Mouse (Mus musculus): ENCODE measurements around the gene Rnf24. TPM values are rescaled to one million over a fixed set of nuclear protein-coding genes. Genes with fewer than 3 reads are reported as not detected.

The Rnf24 gene
- polyA plus RNA-seq, 1 experiment from 2014 or later: 0.57 TPM

DNA sequence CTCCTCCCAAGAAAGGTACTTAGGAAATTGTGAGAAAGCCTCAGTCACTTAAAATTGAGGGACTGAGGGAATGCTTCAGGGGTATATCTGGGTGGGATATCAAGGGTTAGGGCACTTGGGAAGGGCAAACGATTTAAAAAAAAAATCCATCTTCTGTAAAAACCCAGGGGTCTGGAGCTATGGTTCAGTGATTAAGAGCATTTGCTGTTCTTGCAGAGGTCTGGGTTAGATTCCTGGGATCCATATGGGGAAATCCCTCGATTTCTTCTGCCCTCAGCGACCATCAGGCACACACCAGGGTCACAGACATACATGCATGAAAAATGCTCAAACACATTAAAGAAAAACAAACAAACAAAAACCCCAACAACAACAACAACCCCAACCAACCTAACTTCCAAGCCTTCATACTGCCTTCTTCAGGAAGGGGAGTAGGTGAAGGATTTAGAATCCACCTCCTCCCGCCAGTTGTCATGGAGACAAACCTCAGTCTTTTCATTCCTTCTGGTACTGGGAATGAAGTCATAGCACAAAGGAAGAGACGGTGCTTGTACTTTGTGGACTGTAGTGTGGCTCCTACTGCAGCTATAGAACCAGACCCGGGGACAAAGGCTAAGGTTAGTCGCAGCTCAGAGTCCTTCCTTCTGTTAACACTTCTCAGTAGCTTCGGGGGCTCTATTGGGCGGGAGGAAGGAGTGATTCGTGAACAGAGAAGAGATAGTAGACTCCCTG lies 91.0 kb downstream of the Rnf24 start:
- Histone ChIP-seq H3K27ac (peak overlapping the region; percentile 94), H3K9ac (peak overlapping the region; percentile 93), H3K36me3 (peaks cover 19% of the 10 kb centered on the region; the same call in 1 of the 2 replicates), H3K4me3 (peak overlapping the region; percentile 75), H3K9me3 (replicated peaks) (no peaks in the 10 kb centered on the region), H3K4me1 (peaks cover 75% of the 10 kb centered on the region), H3K4me2 (peak overlapping the region; percentile 73), H3K27me3 (replicated peaks) (no peaks in the 10 kb centered on the region)
- ATAC-seq: peak; percentile 38
- 11% methylated on average over 10 of the region's 10 CpGs for WGBS (ENCODE audit: insufficient replicate concordance)

DNA sequence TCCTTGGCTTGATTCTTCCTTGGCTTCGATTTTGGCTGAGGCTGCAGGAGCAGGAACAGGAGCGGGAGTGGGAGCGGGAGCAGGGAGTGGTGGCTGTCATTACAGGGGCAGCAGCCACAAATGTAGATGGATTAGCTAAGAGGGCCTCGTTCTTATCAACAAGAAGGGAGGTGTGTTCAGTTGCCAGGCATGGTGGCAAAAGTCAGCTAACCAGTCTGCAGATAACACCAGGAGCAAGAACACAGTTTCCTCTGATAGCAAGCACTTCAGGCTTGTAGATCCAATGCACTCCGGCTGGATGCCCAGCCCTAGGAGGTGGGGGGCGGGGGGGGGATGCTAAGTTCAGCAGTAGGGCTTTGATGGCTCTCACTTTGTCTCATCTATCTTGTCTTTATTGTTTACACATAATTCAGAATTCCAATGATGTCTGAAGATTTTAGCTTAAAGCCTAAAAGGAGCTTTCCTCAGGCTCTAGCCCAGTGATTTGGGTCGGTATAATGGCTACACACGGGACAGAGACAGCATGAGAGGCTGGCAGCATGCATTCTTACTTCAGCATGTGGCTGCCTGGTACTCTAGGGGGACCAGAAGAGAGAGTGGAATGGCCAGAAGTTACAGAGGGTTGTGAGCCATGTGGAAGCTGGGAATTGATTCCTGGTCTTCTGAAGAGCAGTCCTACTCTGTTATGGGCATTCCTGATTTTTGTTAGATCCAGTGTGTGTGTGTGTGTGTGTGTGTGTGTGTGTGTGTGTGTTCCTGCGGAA lies 92.0 kb downstream of the Rnf24 start:
- Histone ChIP-seq H3K27ac (peak overlapping the region; percentile 94), H3K4me2 (peak overlapping the region; percentile 73), H3K36me3 (peaks cover 14% of the 10 kb centered on the region; the same call in 1 of the 2 replicates), H3K4me3 (peak overlapping the region; percentile 75; the same call in 1 of the 2 replicates), H3K9ac (peak overlapping the region; percentile 93), H3K9me3 (replicated peaks) (no peaks in the 10 kb centered on the region), H3K27me3 (replicated peaks) (no peaks in the 10 kb centered on the region), H3K4me1 (peaks cover 77% of the 10 kb centered on the region)
- ATAC-seq: peak; percentile 47
- 23% methylated on average over 9 of the region's 9 CpGs for WGBS (ENCODE audit: insufficient replicate concordance)

DNA sequence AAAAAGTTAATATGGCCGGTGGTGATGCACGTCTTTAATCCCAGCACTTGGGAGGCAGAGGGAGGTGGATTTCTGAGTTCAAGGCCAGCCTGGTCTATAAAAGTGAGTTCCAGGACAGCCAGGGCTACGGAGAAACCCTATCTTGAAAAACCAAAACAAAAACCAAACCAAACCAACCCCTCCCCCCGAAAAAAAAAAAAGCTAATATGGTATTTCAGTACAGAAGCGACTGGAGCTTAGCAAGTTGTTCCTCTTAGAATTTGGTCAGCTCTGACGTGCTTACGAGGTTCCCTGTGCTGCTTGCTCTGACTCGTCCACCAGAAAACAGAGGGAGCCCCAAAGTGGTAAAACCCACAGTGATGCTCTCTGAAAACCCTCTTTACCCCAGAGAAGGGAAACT lies 94.0 kb downstream of the Rnf24 start:
- Histone ChIP-seq H3K27ac (0 out of 2 replicates have a peak overlapping the region, but pooled peaks have one; percentile 43), H3K4me3 (no peak overlapping the region), H3K36me3 (no peaks in the 10 kb centered on the region), H3K9me3 (replicated peaks) (no peaks in the 10 kb centered on the region), H3K9ac (no peak overlapping the region), H3K27me3 (replicated peaks) (no peaks in the 10 kb centered on the region), H3K4me1 (peaks cover 76% of the 10 kb centered on the region), H3K4me2 (no peak overlapping the region)
- 69% methylated on average over 8 of the region's 8 CpGs for WGBS (ENCODE audit: insufficient replicate concordance)
- ATAC-seq: no peak

DNA sequence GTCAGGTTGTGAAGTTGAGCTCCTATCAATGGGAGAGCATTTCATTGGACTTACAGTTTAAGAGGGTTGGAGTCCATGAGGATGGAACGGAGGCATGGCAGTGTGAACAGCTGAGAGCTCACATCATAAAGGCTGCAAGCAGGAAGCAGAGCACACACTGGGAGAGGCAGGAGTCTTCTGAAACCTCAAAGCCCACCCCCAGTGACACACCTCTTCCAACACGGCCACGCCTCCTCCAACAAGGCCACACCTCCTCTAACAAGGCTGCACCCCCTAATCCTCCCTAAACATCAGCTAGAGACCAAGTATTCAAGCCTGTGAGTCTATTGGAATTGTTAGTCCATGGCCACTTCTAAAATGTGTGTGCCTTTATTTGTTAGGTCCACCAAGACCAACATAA lies 97.0 kb downstream of the Rnf24 start:
- no peak overlapping the region for H3K4me2 ChIP-seq
- 0 out of 2 replicates have a peak, but pooled peaks cover 2% of the 10 kb centered on the region for H3K36me3 ChIP-seq
- H3K27ac ChIP-seq: peak overlapping the region; percentile 82; the same call in 1 of the 2 replicates
- no peak overlapping the region for H3K9ac ChIP-seq
- peak; percentile 25; the same call in 1 of the 2 replicates for ATAC-seq
- WGBS (ENCODE audit: insufficient replicate concordance): 52% methylated on average over 3 of the region's 3 CpGs
- H3K4me3 ChIP-seq: no peak overlapping the region
- no peaks in the 10 kb centered on the region for H3K9me3 ChIP-seq (replicated peaks)
- H3K4me1 ChIP-seq: peaks cover 83% of the 10 kb centered on the region
- no peaks in the 10 kb centered on the region for H3K27me3 ChIP-seq (replicated peaks)

DNA sequence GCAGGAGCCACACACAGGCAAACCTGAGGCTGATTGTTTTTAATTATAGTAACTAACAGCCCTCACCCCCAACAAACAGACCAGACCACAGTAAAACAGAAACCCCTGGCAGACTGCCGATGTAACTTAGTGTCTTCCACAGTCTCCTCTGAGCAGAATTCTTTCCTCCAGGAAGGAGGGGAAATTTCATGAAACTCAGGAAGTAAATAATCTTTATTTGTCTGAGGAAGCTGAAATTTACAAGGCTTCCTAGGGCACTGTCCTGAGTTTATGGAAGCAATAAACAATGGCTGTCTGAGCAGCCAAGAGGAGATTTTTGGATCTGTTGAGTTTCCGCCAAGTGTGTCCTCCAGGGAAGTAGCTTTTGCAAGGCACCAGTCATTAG lies 98.4 kb downstream of the Rnf24 start:
- Histone ChIP-seq H3K4me1 (peaks cover 69% of the 10 kb centered on the region), H3K36me3 (peaks cover 9% of the 10 kb centered on the region; the same call in 1 of the 2 replicates), H3K27ac (peak overlapping the region; percentile 82), H3K4me3 (no peak overlapping the region), H3K9me3 (replicated peaks) (no peaks in the 10 kb centered on the region), H3K9ac (peak overlapping the region; percentile 60), H3K27me3 (replicated peaks) (no peaks in the 10 kb centered on the region), H3K4me2 (peak overlapping the region; percentile 45)
- 67% methylated on average over 2 of the region's 2 CpGs for WGBS (ENCODE audit: insufficient replicate concordance)
- no peak for ATAC-seq

DNA sequence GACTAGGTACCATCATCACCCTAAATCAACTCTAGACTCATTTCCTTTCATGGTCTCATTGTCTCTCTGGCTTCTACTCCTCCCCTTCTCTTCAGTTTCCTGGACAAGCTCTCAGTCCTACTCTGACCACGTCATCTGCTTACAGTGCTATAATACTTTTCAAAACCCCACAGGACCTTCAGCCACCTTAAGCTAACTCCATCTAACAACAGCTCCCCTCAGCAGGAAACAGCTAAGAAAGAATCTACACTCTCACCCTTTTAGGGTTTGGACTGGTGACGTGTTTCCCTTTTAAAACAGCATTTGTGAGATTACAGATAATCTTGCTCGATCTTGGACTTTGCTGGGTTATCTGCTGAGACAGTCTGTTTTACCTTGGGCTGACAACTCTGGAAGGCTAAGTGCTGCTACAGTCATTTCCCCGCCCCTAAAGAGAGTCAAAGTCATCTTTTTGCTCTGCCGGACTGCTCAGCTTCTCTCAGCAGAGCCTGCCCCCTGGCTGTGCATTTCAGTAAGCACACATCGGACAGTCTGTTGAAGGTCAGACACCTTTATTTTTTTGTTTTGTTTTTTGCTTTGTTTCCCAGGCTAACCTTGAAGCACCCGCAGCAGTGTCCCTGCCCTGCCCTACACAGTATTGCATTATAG lies 98.9 kb downstream of the Rnf24 start:
- 7% methylated on average over 7 of the region's 7 CpGs for WGBS (ENCODE audit: insufficient replicate concordance)
- no peak overlapping the region for H3K4me3 ChIP-seq
- no peaks in the 10 kb centered on the region for H3K9me3 ChIP-seq (replicated peaks)
- peak; percentile 88 for ATAC-seq
- peaks cover 14% of the 10 kb centered on the region for H3K36me3 ChIP-seq
- peaks cover 69% of the 10 kb centered on the region for H3K4me1 ChIP-seq
- H3K4me2 ChIP-seq: peak overlapping the region; percentile 45
- H3K27me3 ChIP-seq (replicated peaks): no peaks in the 10 kb centered on the region
- peak overlapping the region; percentile 82 for H3K27ac ChIP-seq
- peak overlapping the region; percentile 60 for H3K9ac ChIP-seq

Small RNA genes lying within 50 kb of the gene (microRNA-seq; reads per million reads assigned to microRNA genes)
- gene Mir103-2: 142 reads per million, percentile 50 among the genes with 10 or more reads in this experiment

Other genes with a start within 250 kb of the Rnf24 start
- 4.2 TPM in 2 replicates for gene Hspa12b, start 225.6 kb downstream of the Rnf24 start, polyA plus RNA-seq (2016; fragmentation: Nextera tagmentation; extraction: Ambion mirVana)
- gene Gm11037, start 219.4 kb downstream of the Rnf24 start, polyA plus RNA-seq (2016; fragmentation: Nextera tagmentation; extraction: Ambion mirVana): not detected in 2 replicates
- 131 and 141 TPM in 2 replicates for gene 1700037H04Rik, start 192.8 kb downstream of the Rnf24 start, polyA plus RNA-seq (2016; fragmentation: Nextera tagmentation; extraction: Ambion mirVana)
- 5.9 and 6.5 TPM in 2 replicates for gene Cenpb, start 172.8 kb downstream of the Rnf24 start, polyA plus RNA-seq (2016; fragmentation: Nextera tagmentation; extraction: Ambion mirVana)
- 172 and 182 TPM in 2 replicates for gene Cdc25b, start 165.9 kb downstream of the Rnf24 start, polyA plus RNA-seq (2016; fragmentation: Nextera tagmentation; extraction: Ambion mirVana)
- 1.0 and 1.1 TPM in 2 replicates for gene Spef1, start 165.6 kb downstream of the Rnf24 start, polyA plus RNA-seq (2016; fragmentation: Nextera tagmentation; extraction: Ambion mirVana)
- 16.4 and 17.0 TPM in 2 replicates for gene Ap5s1, start 145.8 kb downstream of the Rnf24 start, polyA plus RNA-seq (2016; fragmentation: Nextera tagmentation; extraction: Ambion mirVana)
- 31.8 and 33.3 TPM in 2 replicates for gene Mavs, start 118.8 kb downstream of the Rnf24 start, polyA plus RNA-seq (2016; fragmentation: Nextera tagmentation; extraction: Ambion mirVana)
- gene Pank2, start 90.4 kb downstream of the Rnf24 start, polyA plus RNA-seq (2016; fragmentation: Nextera tagmentation; extraction: Ambion mirVana): 42.0 and 44.8 TPM in 2 replicates
- 105 and 116 TPM in 2 replicates for gene Smox, start 138.6 kb upstream of the Rnf24 start, polyA plus RNA-seq (2016; fragmentation: Nextera tagmentation; extraction: Ambion mirVana)
- 1.3 and 1.4 TPM in 2 replicates for gene Adra1d, start 209.4 kb upstream of the Rnf24 start, polyA plus RNA-seq (2016; fragmentation: Nextera tagmentation; extraction: Ambion mirVana)

Measured in liver, embryonic 12.5 days (tissue).